In the genomic region with DNA sequence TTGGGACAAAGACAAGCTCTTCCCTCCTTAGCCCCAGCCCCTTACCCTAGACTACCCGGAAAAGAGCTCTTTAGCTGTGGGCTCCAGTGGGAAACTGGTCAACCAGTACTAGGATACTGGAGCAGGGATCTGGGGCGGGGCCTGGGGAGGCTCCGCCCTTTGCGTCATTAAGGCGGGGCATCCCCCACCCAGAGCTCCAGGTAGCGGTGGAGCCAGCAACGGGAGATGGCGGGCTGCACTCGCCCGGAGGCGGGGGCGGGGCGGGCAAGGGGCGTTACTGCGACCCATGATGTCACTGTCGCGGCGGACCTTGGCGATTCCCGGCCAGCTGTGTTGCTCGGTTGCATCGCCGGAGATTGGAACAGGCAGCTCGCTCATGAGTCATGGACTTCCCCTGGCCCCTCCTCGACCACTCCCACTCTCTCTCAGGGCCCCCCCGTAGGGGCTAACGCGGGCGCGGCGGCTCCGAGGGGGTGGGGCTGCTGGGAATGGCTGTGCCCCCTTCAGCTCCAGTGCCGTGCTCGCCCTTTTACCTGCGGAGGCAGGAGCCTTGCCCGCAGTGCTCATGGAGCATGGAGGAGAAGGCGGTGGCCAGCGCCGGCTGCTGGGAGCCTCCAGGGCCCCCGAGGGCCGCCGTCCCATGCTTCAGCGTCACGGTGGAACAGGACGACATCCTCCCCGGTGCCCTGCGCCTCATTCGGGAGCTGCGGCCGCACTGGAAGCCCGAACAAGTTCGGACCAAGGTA, we compare ENCODE assay signal across 8 mouse cellular contexts. TPM values are rescaled to one million over a fixed set of nuclear protein-coding genes. Genes with fewer than 3 reads are reported as not detected.
DNase-seq lines count a peak whose midpoint lies in the region; ATAC-seq and TF ChIP-seq lines count a peak whose summit lies in the region.

Gene Etnk2, plus strand, starts transcription at position 297 of the 746 bp plus-strand sequence.

- peaks cover 51% of the 10 kb centered on the region for H3K27me3 ChIP-seq in forebrain, embryonic 13.5 days
- H3K27me3 ChIP-seq in heart, postnatal 0 days (ENCODE audit: control insufficient read depth, insufficient read depth, low read length), result peaks cover 31% of the 10 kb centered on the region
- peaks cover 20% of the 10 kb centered on the region; the same call in 1 of the 2 replicates for H3K27me3 ChIP-seq in liver, postnatal 0 days (ENCODE audit: insufficient read depth, low read length)
- H3K27me3 ChIP-seq in neural tube, embryonic 15.5 days (replicated peaks), result peaks cover 15% of the 10 kb centered on the region

- DNase-seq in CD8-positive naive resting alpha-beta T cell, adult 2 months (ENCODE audit: low read depth in 2 of 2, low spot score in 2 of 2), result peak; percentile 14 to 25
- DNase-seq in heart, postnatal 0 days (ENCODE audit: low spot score), result peak; percentile 66
- DNase-seq in kidney, postnatal 4 days, result peak; percentile 88 to 93
- peak; percentile 91 for DNase-seq in liver, postnatal 0 days
- peak; percentile 30 to 32 for DNase-seq in thymus, postnatal 10 days (ENCODE audit: low spot score in 2 of 2)

- H3K4me3 ChIP-seq in brown adipose tissue, adult 24 weeks (ENCODE audit: insufficient read depth, low read depth, low read length), result peak within 1 kb of the TSS; percentile 57
- peak within 1 kb of the TSS; percentile 62 for H3K4me3 ChIP-seq in forebrain, embryonic 13.5 days
- H3K4me3 ChIP-seq in heart, postnatal 0 days (ENCODE audit: low read depth, low read length), result peak within 1 kb of the TSS; percentile 60
- peak within 1 kb of the TSS; percentile 58 for H3K4me3 ChIP-seq in liver, postnatal 0 days (ENCODE audit: low read depth, low read length)
- H3K4me3 ChIP-seq in neural tube, embryonic 15.5 days (replicated peaks), result peak within 1 kb of the TSS; percentile 69

- under 1% methylated on average over 51 of the region's 52 CpGs for whole genome bisulfite sequencing in forebrain, embryonic 13.5 days
- WGBS in heart, postnatal 0 days, result 1% methylated on average over 48 of the region's 52 CpGs
- WGBS in liver, postnatal 0 days (ENCODE audit: insufficient replicate concordance), result 3% methylated on average over 52 of the region's 52 CpGs
- under 1% methylated on average over 52 of the region's 52 CpGs for WGBS in neural tube, embryonic 15.5 days

- no peak within 1 kb of the TSS for H3K27ac ChIP-seq in brown adipose tissue, adult 24 weeks (replicated peaks; ENCODE audit: low read depth, low read length)
- H3K27ac ChIP-seq in forebrain, embryonic 13.5 days, result no peak within 1 kb of the TSS
- H3K27ac ChIP-seq in heart, postnatal 0 days (ENCODE audit: low read depth), result no peak within 1 kb of the TSS
- peak within 1 kb of the TSS; percentile 94 for H3K27ac ChIP-seq in liver, postnatal 0 days (ENCODE audit: low read depth)
- peak within 1 kb of the TSS; percentile 69 for H3K27ac ChIP-seq in neural tube, embryonic 15.5 days (replicated peaks)

- TF ChIP-seq CTCF in heart, postnatal 0 days (IDR thresholded peaks at IDR 0.05; ENCODE audit: low read depth), result no peak
- no peak for TF ChIP-seq CTCF in liver, postnatal 0 days (IDR thresholded peaks at IDR 0.05; ENCODE audit: low read depth)

- peak within 1 kb of the TSS; percentile 97 for H3K4me2 ChIP-seq in forebrain, embryonic 13.5 days
- H3K4me2 ChIP-seq in heart, postnatal 0 days (ENCODE audit: low read depth, low read length), result peak within 1 kb of the TSS; percentile 97
- H3K4me2 ChIP-seq in liver, postnatal 0 days (ENCODE audit: low read depth, low read length), result peak within 1 kb of the TSS; percentile 76
- H3K4me2 ChIP-seq in neural tube, embryonic 15.5 days, result peak within 1 kb of the TSS; percentile 88

- peak within 1 kb of the TSS; percentile 67 for H3K9ac ChIP-seq in forebrain, embryonic 13.5 days
- H3K9ac ChIP-seq in heart, postnatal 0 days (replicated peaks; ENCODE audit: low read depth, low read length), result peak within 1 kb of the TSS; percentile 41; the same call in 1 of the 2 replicates
- peak within 1 kb of the TSS; percentile 67 for H3K9ac ChIP-seq in liver, postnatal 0 days (replicated peaks)
- peak within 1 kb of the TSS; percentile 71 for H3K9ac ChIP-seq in neural tube, embryonic 15.5 days (replicated peaks)

- no peaks in the 10 kb centered on the region for H3K4me1 ChIP-seq in brown adipose tissue, adult 24 weeks (ENCODE audit: control insufficient read depth, insufficient read depth, insufficient read length, low read length)
- peaks cover 36% of the 10 kb centered on the region for H3K4me1 ChIP-seq in forebrain, embryonic 13.5 days
- peaks cover 29% of the 10 kb centered on the region for H3K4me1 ChIP-seq in heart, postnatal 0 days (ENCODE audit: control insufficient read depth, insufficient read depth)
- peaks cover 22% of the 10 kb centered on the region for H3K4me1 ChIP-seq in liver, postnatal 0 days (ENCODE audit: insufficient read depth)
- peaks cover 32% of the 10 kb centered on the region for H3K4me1 ChIP-seq in neural tube, embryonic 15.5 days

- no peak for TF ChIP-seq EP300 in heart, postnatal 0 days (IDR thresholded peaks at IDR 0.05; ENCODE audit: low read depth)
- no peak for TF ChIP-seq EP300 in liver, postnatal 0 days (IDR thresholded peaks at IDR 0.05; ENCODE audit: low read depth)

- H3K36me3 ChIP-seq in forebrain, embryonic 13.5 days (ENCODE audit: poor library complexity, severe bottlenecking), result no peaks in the 10 kb centered on the region
- H3K36me3 ChIP-seq in heart, postnatal 0 days (replicated peaks; ENCODE audit: control insufficient read depth, insufficient read depth, low read length), result no peaks in the 10 kb centered on the region
- no peaks in the 10 kb centered on the region for H3K36me3 ChIP-seq in liver, postnatal 0 days (replicated peaks; ENCODE audit: insufficient read depth, low read length)
- H3K36me3 ChIP-seq in neural tube, embryonic 15.5 days, result no peaks in the 10 kb centered on the region

- ATAC-seq in forebrain, embryonic 13.5 days, result peak; percentile 75
- peak; percentile 59 for ATAC-seq in heart, postnatal 0 days (ENCODE audit: insufficient read depth, low read depth)
- peak; percentile 77 for ATAC-seq in liver, postnatal 0 days
- ATAC-seq in neural tube, embryonic 15.5 days (ENCODE audit: low FRiP score), result peak; percentile 86

- H3K9me3 ChIP-seq in forebrain, embryonic 13.5 days (replicated peaks), result no peaks in the 10 kb centered on the region
- no peaks in the 10 kb centered on the region for H3K9me3 ChIP-seq in heart, postnatal 0 days (replicated peaks; ENCODE audit: control insufficient read depth, low read length)
- H3K9me3 ChIP-seq in liver, postnatal 0 days (ENCODE audit: low read length), result no peaks in the 10 kb centered on the region
- no peaks in the 10 kb centered on the region for H3K9me3 ChIP-seq in neural tube, embryonic 15.5 days (replicated peaks)

RNA-seq across cellular contexts. Expression of gene Etnk2, which starts in this region (rescaled TPM):
- not detected in 2 replicates for polyA plus RNA-seq in brown adipose tissue, adult 24 weeks (2012; ENCODE audit: insufficient read depth, insufficient read length, missing spikeins)
- 2.9 TPM in 2 replicates for polyA plus RNA-seq in forebrain, embryonic 13.5 days (2015; fragmentation: Nextera tagmentation; extraction: Ambion mirVana)
- total RNA-seq in heart, postnatal 0 days (2014; rRNA removed; ENCODE audit: low replicate concordance), result 0.31 and 1.3 TPM in 2 replicates
- polyA plus RNA-seq in heart, postnatal 0 days (2015; fragmentation: Nextera tagmentation; extraction: Ambion mirVana), result 0.41 and 0.97 TPM in 2 replicates
- 39.5 and 39.6 TPM in 2 replicates for polyA plus RNA-seq in liver, postnatal 0 days (2015; fragmentation: Nextera tagmentation; extraction: Ambion mirVana)
- 21.3 and 22.8 TPM in 2 replicates for polyA plus RNA-seq in neural tube, embryonic 15.5 days (2015; fragmentation: Nextera tagmentation; extraction: Ambion mirVana)

Comparison
In these comparisons a context has a peak if more than half of its experiments do, and no peak if none do; other contexts are left out.
1. DNase-seq: peak in every context shown above with its lines; median percentile 91 in liver, postnatal 0 days; 90 in kidney, postnatal 4 days; 66 in heart, postnatal 0 days; 31 in thymus, postnatal 10 days; 20 in CD8-positive naive resting alpha-beta T cell, adult 2 months.
2. H3K27ac ChIP-seq: peak in liver, postnatal 0 days (single experiment) and neural tube, embryonic 15.5 days (single experiment); none in brown adipose tissue, adult 24 weeks (single experiment), forebrain, embryonic 13.5 days (single experiment) and heart, postnatal 0 days (single experiment).
3. Peak in every context shown above with its lines, with median percentiles within 50 percentile points of each other: H3K4me3 ChIP-seq, ATAC-seq, H3K4me2 ChIP-seq and H3K9ac ChIP-seq.